Mouse (Mus musculus): ENCODE data around the gene Hoxc6.

DNA sequence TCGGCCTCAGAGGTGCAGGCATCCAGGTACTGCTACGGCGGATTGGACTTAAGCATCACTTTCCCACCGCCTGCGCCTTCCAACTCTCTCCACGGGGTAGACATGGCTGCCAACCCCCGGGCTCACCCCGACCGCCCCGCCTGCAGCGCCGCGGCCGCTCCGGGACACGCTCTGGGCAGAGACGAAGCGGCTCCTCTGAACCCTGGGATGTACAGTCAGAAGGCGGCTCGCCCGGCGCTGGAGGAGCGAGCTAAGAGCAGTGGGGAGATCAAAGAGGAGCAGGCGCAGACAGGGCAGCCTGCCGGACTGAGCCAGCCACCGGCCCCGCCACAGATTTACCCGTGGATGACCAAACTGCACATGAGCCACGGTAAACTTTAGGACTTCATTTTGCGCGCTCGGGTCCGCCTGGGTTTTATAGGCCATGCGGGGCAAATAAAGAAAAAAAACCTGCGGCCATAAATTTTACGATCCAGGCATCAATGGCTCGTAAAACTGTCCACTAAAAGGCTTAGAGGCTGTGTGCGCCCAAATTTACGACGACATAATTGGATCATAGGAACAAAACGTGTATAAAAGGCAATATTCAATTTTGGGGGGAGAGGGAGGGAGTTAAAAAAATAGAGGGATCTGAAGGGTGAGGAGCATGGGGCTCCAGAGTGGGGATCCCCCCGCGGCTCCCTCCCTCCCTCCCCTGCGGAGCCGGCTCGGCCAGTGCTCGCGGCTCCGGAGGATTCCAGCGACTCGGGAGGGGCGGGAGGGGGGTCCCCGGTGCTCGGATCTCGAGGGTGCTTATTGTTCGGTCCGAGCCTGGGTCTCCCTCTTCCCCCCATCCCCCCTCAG, 16.3 kb downstream of the Hoxc6 start:
- TF ChIP-seq EP300 (IDR thresholded peaks at IDR 0.05; ENCODE audit: low read depth) (no peak), CTCF (IDR thresholded peaks at IDR 0.05; ENCODE audit: low read depth) (no peak)
